Comparison of ENCODE assay signal across 8 mouse cellular contexts in the genomic region with DNA sequence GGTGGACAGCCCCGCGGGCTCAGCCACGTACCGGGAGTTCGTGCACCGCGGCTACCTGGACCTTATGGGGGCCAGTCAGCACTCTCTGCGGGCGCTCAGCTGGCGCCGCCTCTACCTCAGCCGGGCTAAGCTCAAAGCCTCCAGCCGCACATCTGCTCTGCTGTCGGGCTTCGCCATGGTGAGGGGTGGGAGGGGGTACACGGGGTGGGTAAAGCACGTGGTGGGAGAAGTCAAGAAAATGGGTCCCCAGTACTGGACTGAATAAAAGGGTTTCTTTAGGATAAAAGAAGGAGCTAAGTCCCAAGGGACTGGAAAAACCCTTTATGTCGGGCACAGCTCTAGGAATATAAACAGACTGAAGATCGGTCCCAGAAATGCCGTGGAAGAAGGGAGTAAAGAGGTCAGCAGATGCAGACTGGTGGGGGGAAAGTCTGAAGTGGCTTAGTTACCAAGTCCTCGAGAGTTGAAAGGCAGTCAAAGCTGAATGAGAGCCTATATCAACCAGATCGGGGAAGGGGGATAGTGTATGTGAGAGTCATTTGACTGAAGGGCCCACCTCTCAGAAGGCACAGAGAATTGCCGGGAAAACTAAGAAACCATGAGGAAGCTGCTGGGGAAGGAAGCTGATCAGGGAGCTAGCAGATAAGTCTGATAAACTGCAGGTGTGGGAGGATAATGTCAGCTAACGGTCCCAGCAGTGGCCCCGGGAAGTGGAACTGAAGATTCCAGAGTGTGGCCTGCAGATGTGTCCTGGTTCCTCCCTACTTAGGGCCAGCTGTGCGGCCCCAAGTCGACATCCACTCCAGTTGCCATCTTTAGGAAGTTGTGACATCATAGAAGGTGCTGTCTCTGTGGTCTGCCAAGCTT. TPM values are rescaled to one million over a fixed set of nuclear protein-coding genes. Genes with fewer than 3 reads are reported as not detected.
DNase-seq lines count a peak whose midpoint lies in the region; ATAC-seq lines count a peak whose summit lies in the region.

No protein-coding gene starts in this region.

- peak; percentile 29 to 68 for DNase-seq in adrenal gland, adult (ENCODE audit: inconsistent age in 2 of 2, low spot score in 1 of 2)
- DNase-seq in adrenal gland, postnatal 4 days (ENCODE audit: low spot score in 2 of 2) = no peak
- peak; percentile 36 to 37 for DNase-seq in spleen, postnatal 10 days (ENCODE audit: low spot score in 2 of 2)
- DNase-seq in spleen, postnatal 36 days (ENCODE audit: low spot score in 2 of 2) = no peak
- no peak for DNase-seq in cerebellum, postnatal 36 days
- no peak for DNase-seq in cerebellum, postnatal 4 days (ENCODE audit: low spot score in 2 of 2)

- peak overlapping the region; percentile 75 for H3K27ac ChIP-seq in hindbrain, embryonic 13.5 days

- 5% methylated on average over 27 of the region's 27 CpGs for WGBS in hindbrain, embryonic 13.5 days

- H3K9ac ChIP-seq in hindbrain, embryonic 13.5 days = peak overlapping the region; percentile 78

- H3K36me3 ChIP-seq in hindbrain, embryonic 13.5 days = peaks cover 34% of the 10 kb centered on the region

- H3K4me2 ChIP-seq in hindbrain, embryonic 13.5 days = peak overlapping the region; percentile 65

- H3K9me3 ChIP-seq in hindbrain, embryonic 13.5 days = no peaks in the 10 kb centered on the region

- H3K4me3 ChIP-seq in hindbrain, embryonic 13.5 days = peak overlapping the region; percentile 43

- no peaks in the 10 kb centered on the region for H3K27me3 ChIP-seq in hindbrain, embryonic 13.5 days

- peaks cover 30% of the 10 kb centered on the region for H3K4me1 ChIP-seq in hindbrain, embryonic 13.5 days (replicated peaks)

- peak; percentile 18; the same call in 1 of the 2 replicates for ATAC-seq in hindbrain, embryonic 13.5 days (ENCODE audit: low FRiP score)
- ATAC-seq in megakaryocyte progenitor cell, adult 5-6 weeks (replicated peaks; ENCODE audit: poor library complexity) = 0 out of 2 replicates have a peak, but pooled peaks have one; percentile 3

RNA-seq across cellular contexts. Expression of a gene that starts 0.7 kb away (rescaled TPM):
- total RNA-seq in adrenal gland, postnatal 4 days (2021) = 10 to 100 TPM; 26.7 to 28.9 TPM
- polyA plus RNA-seq in hindbrain, embryonic 13.5 days (2015; fragmentation: Nextera tagmentation; extraction: Ambion mirVana) = 8.0 and 9.1 TPM in 2 replicates
- 26.7 and 32.1 TPM in 2 replicates for total RNA-seq in megakaryocyte progenitor cell, adult 5-6 weeks (2015)
- total RNA-seq in megakaryocyte progenitor cell, adult 5-6 weeks (2017) = 28.2 and 30.2 TPM in 2 replicates

RNA-seq across cellular contexts. Expression of a gene that starts 6.2 kb away (rescaled TPM):
- total RNA-seq in adrenal gland, postnatal 4 days (2021) = 10 to 100 TPM; 63.9 to 64.9 TPM
- polyA plus RNA-seq in hindbrain, embryonic 13.5 days (2015; fragmentation: Nextera tagmentation; extraction: Ambion mirVana) = 17.8 and 20.9 TPM in 2 replicates
- total RNA-seq in megakaryocyte progenitor cell, adult 5-6 weeks (2015) = 54.7 and 67.2 TPM in 2 replicates
- total RNA-seq in megakaryocyte progenitor cell, adult 5-6 weeks (2017) = 9.7 and 13.6 TPM in 2 replicates

RNA-seq across cellular contexts. Expression of a gene that starts 15.1 kb away (rescaled TPM):
- 1 to 10 TPM; 6.2 to 8.1 TPM for total RNA-seq in adrenal gland, postnatal 4 days (2021)
- not detected in 2 replicates for polyA plus RNA-seq in hindbrain, embryonic 13.5 days (2015; fragmentation: Nextera tagmentation; extraction: Ambion mirVana)
- not detected in 2 replicates for total RNA-seq in megakaryocyte progenitor cell, adult 5-6 weeks (2015)
- total RNA-seq in megakaryocyte progenitor cell, adult 5-6 weeks (2017) = not detected in 2 replicates

RNA-seq across cellular contexts. Expression of a gene that starts 25.9 kb away (rescaled TPM):
- 10 to 100 TPM; 24.6 to 26.0 TPM for total RNA-seq in adrenal gland, postnatal 4 days (2021)
- 9.0 and 9.3 TPM in 2 replicates for polyA plus RNA-seq in hindbrain, embryonic 13.5 days (2015; fragmentation: Nextera tagmentation; extraction: Ambion mirVana)
- 5.6 and 5.7 TPM in 2 replicates for total RNA-seq in megakaryocyte progenitor cell, adult 5-6 weeks (2015)
- 14.2 and 16.1 TPM in 2 replicates for total RNA-seq in megakaryocyte progenitor cell, adult 5-6 weeks (2017)

RNA-seq across cellular contexts. Expression of a gene that starts 30.1 kb away (rescaled TPM):
- total RNA-seq in adrenal gland, postnatal 4 days (2021) = 10 to 100 TPM; 36.9 to 49.1 TPM
- 9.6 TPM in 2 replicates for polyA plus RNA-seq in hindbrain, embryonic 13.5 days (2015; fragmentation: Nextera tagmentation; extraction: Ambion mirVana)
- total RNA-seq in megakaryocyte progenitor cell, adult 5-6 weeks (2015) = 20.2 and 31.3 TPM in 2 replicates
- 25.6 and 26.8 TPM in 2 replicates for total RNA-seq in megakaryocyte progenitor cell, adult 5-6 weeks (2017)

Comparison
In these comparisons a context has a peak if more than half of its experiments do, and no peak if none do; other contexts are left out.
1. DNase-seq: peak in adrenal gland, adult (2 of 2) and spleen, postnatal 10 days (2 of 2); none in adrenal gland, postnatal 4 days (0 of 2), spleen, postnatal 36 days (0 of 2), cerebellum, postnatal 36 days (0 of 2) and cerebellum, postnatal 4 days (0 of 2).
2. RNA of a gene that starts 15.1 kb away (total RNA-seq): 6.2 to 8.1 TPM in adrenal gland, postnatal 4 days; not detected in megakaryocyte progenitor cell, adult 5-6 weeks; every median in the first group is over 4 times any median in the second.